Mouse (Mus musculus) forebrain, embryonic 13.5 days (tissue): ENCODE results near the gene Ift81. TPM values are rescaled to one million over a fixed set of nuclear protein-coding genes. Genes with fewer than 3 reads are reported as not detected.

ENCODE experiments used
- polyA plus RNA-seq: library from polyadenylated mRNA; unstranded; fragments of >200 nt; fragmentation: Nextera tagmentation; extraction: Ambion mirVana; gene quantifications from 2 replicates; pipeline ENCODE4 v1.2.1, GENCODE M21; 2015

The Ift81 gene
- polyA plus RNA-seq, 1 experiment from 2014 or later = 63.2 TPM

Other genes with a start within 250 kb of the Ift81 start
- 56.9 and 58.7 TPM in 2 replicates for gene Gpn3, start 242.6 kb downstream of the Ift81 start, polyA plus RNA-seq
- 117 and 123 TPM in 2 replicates for gene Fam216a, start 242.2 kb downstream of the Ift81 start, polyA plus RNA-seq
- gene Arpc3, start 222.6 kb downstream of the Ift81 start, polyA plus RNA-seq = 152 and 167 TPM in 2 replicates
- gene Anapc7, start 192.8 kb downstream of the Ift81 start, polyA plus RNA-seq = 50.3 and 53.3 TPM in 2 replicates
- gene Atp2a2, start 112.3 kb downstream of the Ift81 start, polyA plus RNA-seq = 32.2 and 34.2 TPM in 2 replicates
- 0.69 and 0.85 TPM in 2 replicates for gene P2rx7, start 29.4 kb upstream of the Ift81 start, polyA plus RNA-seq
- 6.2 and 6.8 TPM in 2 replicates for gene P2rx4, start 93.0 kb upstream of the Ift81 start, polyA plus RNA-seq
- 40.0 and 41.1 TPM in 2 replicates for gene Camkk2, start 164.9 kb upstream of the Ift81 start, polyA plus RNA-seq
- 552 and 565 TPM in 2 replicates for gene Anapc5, start 206.8 kb upstream of the Ift81 start, polyA plus RNA-seq
- gene Rnf34, start 235.5 kb upstream of the Ift81 start, polyA plus RNA-seq = 51.9 and 56.0 TPM in 2 replicates